Mouse (Mus musculus): Measurements from ENCODE around the gene Ralgapa2. TPM values are rescaled to one million over a fixed set of nuclear protein-coding genes. Genes with fewer than 3 reads are reported as not detected.

Gene Ralgapa2
- total RNA-seq, 2 experiments from 2014 or later, result 10.2 to 22.8 TPM

DNA sequence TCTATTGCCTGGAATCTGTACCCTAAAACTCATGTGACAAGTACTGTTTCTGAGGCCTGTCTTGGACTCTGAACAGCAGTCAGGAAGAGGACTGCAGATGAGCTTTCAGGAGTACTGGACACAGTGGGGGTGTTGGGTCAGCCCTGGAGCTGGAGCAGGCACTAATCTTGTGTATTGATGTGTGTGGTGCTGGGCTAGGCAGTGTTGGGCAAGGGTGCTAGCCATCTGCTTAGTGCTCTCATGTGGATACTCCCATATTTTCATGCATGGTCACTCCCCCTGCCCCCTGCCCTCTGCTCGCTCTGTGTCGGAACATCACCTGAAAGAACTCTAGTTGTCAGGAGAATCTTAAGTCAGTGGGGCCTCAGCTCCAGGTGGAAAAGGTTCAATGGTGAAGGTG, 268.1 kb downstream of the Ralgapa2 start:
- ATAC-seq (replicated peaks; ENCODE audit: low FRiP score, poor library complexity, severe bottlenecking), result no peak

- no peak for ATAC-seq (replicated peaks; ENCODE audit: low FRiP score, poor library complexity, severe bottlenecking)
Observed at GRCm38 (mm10) chr2:146239196-146239747, 272.9 kb downstream of the Ralgapa2 start.

DNA sequence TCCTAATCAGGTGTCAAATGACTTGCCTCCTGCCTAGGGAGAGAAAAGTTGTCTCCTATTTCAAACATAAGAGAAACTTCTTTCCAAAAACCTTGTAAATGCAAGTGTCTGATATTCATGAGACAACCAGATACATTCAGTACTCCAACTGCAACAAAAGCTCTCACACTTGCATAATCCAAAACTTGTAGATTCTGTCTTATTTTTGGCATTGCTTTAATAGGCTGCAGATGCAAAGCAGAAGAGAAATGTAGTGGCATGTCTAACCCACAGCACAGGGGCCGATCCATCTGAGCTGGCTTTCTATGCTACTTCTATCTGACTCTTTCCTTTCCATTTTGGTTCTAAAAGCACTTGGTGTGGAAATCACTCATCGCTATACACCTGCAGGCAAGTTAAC, 280.7 kb downstream of the Ralgapa2 start:
- ATAC-seq (replicated peaks; ENCODE audit: low FRiP score, poor library complexity, severe bottlenecking), result no peak

DNA sequence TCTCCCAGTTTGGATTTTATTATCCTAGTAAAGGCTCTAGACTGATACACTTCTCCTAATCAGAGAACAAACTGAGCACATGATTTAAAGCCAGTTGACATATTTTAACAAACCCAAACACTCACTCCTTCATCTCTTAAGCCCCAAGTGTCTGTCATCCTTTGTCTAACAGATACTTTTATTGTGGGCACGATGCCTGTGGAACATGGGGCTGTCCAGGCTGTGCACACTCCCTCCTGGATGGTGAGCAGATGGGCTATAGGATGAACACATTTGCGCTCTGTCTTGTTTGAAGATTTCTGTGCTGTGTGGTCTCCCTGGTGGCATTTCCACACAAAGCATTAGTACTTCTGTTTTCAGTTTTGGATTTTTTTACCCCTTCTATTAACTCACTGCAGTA, 283.7 kb downstream of the Ralgapa2 start:
- no peak for ATAC-seq (replicated peaks; ENCODE audit: low FRiP score, poor library complexity, severe bottlenecking)

GRCm38 (mm10) chr2:146227646-146228045, 284.5 kb downstream of the Ralgapa2 start:
- no peak for ATAC-seq (replicated peaks; ENCODE audit: low FRiP score, poor library complexity, severe bottlenecking)

- no peak for ATAC-seq (replicated peaks; ENCODE audit: low FRiP score, poor library complexity, severe bottlenecking)
Observed at GRCm38 (mm10) chr2:146226484-146226883, 285.7 kb downstream of the Ralgapa2 start.

- no peak for ATAC-seq (replicated peaks; ENCODE audit: low FRiP score, poor library complexity, severe bottlenecking)
Observed at GRCm38 (mm10) chr2:146225818-146226217, 286.3 kb downstream of the Ralgapa2 start.

- no peak for ATAC-seq (replicated peaks; ENCODE audit: low FRiP score, poor library complexity, severe bottlenecking)
Observed at GRCm38 (mm10) chr2:146224141-146224540, 288.0 kb downstream of the Ralgapa2 start.

DNA sequence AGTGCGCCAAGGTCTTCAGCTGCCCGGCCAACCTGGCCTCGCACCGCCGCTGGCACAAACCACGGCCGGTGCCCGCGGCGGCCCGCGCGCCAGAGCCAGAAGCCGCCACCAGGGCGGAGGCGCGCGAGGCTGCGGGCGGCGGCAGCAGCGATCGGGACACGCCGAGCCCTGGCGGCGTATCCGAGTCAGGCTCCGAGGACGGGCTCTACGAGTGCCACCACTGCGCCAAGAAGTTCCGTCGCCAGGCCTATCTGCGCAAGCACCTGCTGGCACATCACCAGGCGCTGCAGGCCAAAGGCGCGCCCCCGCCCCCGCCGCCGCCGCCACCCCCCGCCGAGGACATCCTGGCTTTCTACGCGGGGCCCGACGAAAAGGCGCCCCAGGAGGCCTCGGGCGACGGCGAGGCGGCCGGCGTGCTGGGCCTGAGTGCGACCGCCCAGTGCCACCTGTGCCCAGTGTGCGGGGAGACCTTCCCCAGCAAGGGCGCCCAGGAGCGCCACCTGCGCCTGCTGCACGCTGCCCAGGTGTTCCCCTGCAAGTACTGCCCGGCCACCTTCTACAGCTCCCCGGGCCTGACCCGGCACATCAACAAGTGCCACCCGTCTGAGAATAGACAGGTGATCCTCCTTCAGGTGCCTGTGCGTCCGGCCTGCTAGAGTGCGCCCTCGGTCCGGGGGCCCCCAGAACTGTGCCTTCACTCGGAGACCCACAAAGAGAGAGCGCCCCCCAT, 288.8 kb downstream of the Ralgapa2 start:
- ATAC-seq (replicated peaks; ENCODE audit: low FRiP score, poor library complexity, severe bottlenecking), result no peak

GRCm38 (mm10) chr2:146222279-146223175, 289.6 kb downstream of the Ralgapa2 start:
- no peak for ATAC-seq (replicated peaks; ENCODE audit: low FRiP score, poor library complexity, severe bottlenecking)

DNA sequence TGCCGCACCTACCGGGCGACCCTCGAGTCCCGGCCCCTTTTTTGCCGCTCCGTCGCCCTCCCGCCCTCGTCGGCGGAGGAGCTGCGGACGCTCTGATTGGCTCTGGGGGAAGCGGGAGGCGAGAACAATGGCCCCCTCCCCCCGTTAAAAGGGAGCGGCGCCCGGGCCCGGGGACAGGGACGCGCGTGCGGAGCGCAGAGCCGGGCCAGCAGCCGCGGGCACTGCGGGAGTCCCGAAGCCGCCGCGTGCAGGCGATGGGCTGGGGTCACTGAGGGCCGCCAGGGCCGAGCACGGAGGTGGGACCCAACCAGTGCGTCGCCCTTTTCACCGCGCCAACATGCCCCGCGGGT, 290.2 kb downstream of the Ralgapa2 start:
- no peak for ATAC-seq (replicated peaks; ENCODE audit: low FRiP score, poor library complexity, severe bottlenecking)

DNA sequence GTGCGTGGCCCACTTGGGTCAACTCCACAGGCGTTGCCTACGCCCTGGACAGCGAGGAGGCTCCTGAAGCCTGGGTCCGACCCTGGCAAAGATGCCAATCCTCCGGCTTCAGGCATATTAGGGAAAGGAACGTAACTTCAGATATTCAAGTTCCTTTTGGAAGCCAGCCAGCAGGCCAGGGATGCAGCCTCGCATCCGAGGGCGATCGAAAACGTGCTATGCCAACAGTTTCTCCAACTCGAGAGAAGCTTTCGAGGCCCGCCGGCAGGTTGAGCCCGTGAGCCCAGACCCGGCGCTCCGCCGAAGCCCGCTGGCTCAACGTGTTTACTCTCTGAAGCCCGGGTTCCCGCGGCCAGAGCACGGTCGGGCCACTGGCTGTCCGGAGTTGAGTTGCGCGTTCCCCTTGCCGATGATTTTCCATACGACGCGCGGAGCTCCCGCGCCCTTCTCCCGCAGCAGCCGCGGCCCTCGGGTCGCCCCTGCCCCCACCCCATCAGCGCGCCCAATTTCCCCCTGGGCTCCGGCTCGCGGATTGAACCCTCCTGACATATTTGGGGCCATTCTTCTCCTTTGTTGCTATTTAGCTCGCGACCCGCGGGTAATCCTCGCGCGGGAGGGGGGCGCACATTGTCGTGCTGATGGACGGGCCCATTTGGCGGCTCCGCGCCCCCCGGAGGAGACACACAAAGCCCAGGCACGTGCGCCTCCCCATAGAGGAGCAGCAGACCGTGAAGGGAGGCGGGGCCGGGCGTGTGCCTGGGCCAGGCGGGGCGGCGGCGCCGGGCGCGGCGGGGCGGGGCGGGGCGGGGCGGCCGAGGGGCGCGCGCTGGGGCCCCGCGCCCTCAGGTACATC, 290.8 kb downstream of the Ralgapa2 start, which contains the start of gene Insm1:
Insm1 (plus strand) TSS at position 846 of the 853 bp plus-strand sequence.
- ATAC-seq (replicated peaks; ENCODE audit: low FRiP score, poor library complexity, severe bottlenecking), result no peak

GRCm38 (mm10) chr2:146220591-146221075, 291.5 kb downstream of the Ralgapa2 start:
- no peak for ATAC-seq (replicated peaks; ENCODE audit: low FRiP score, poor library complexity, severe bottlenecking)

- no peak for ATAC-seq (replicated peaks; ENCODE audit: low FRiP score, poor library complexity, severe bottlenecking)
Observed at GRCm38 (mm10) chr2:146219791-146220190, 292.4 kb downstream of the Ralgapa2 start.

DNA sequence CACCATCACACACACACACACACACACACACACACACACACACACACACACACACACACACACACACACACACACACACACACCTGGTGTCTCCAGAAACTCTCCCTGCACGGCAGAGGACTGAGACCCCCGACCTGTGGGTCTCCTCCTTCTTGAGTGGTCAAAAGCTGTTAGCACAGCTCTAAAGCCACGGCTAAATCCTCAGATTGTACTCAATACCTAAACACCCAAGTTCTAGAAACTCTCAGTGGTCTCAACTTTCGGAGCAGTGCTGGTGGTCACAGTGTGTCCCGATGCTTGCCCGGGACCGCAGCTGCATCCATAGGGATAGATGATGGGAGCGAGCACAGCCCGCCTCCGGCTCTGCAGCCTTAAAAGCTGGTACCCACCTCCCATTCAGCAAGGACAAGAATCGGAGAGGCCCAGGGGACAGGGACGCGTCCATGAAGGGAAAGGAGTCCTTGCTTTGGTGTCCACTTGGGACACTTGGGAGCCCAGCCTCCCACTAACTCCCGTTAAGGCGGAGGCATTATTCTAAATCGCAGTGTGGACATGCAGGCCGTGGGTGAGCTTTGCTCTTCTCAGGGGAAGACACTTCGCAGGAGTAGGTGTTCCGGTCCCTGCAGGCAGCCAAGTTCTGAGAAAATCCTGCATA, 293.1 kb downstream of the Ralgapa2 start:
- no peak for ATAC-seq (replicated peaks; ENCODE audit: low FRiP score, poor library complexity, severe bottlenecking)

GRCm38 (mm10) chr2:146218161-146218691, 293.9 kb downstream of the Ralgapa2 start:
- ATAC-seq (replicated peaks; ENCODE audit: low FRiP score, poor library complexity, severe bottlenecking), result no peak

GRCm38 (mm10) chr2:146217227-146217980, 294.7 kb downstream of the Ralgapa2 start:
- ATAC-seq (replicated peaks; ENCODE audit: low FRiP score, poor library complexity, severe bottlenecking), result no peak
